Mouse (Mus musculus): ENCODE data around the gene Rfc2.

DNA sequence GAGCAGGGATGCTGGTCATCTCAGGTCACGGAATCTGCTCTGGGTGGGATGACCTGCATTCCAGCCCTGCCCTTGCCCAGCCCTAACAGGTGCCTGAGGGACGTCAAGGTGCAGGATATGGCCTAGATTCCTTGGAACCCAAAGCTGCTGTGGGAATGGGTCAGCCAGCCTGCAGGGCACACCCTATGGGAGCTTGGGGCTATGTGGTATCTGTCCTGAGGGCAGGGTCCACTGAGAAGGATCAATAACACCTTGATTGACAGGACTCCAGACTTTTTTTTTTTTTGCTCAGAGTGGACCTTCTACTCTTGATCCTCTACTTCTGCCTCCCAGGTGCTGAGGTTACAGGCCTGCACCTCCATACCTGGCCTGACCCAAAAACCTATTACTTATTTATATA lies 66.2 kb downstream of the Rfc2 start:
- TF ChIP-seq CTCF (conservative IDR thresholded peaks at IDR 0.05 in 1 of 2, IDR thresholded peaks at IDR 0.05 in 1 of 2; ENCODE audit: low read depth in 2 of 2, low read length in 2 of 2) (no peak), USF1 (IDR thresholded peaks at IDR 0.05; ENCODE audit: low read depth, low read length) (no peak), MEF2A (IDR thresholded peaks at IDR 0.05; ENCODE audit: borderline replicate concordance, low read depth, low read length) (no peak)
